Mouse (Mus musculus) kidney, postnatal 4 days (tissue): ENCODE data around the gene Cmtm3.
A peak's percentile ranks its signal among the peaks of the same experiment; 100 is the strongest.

Experiments
- DNase-seq, 2 experiments: peaks; one replicate each; pipeline ENCODE4 v3.0.0; 2021; ENCODE audit warnings: mixed read lengths in 2 of 2

Gene Cmtm3

DNA sequence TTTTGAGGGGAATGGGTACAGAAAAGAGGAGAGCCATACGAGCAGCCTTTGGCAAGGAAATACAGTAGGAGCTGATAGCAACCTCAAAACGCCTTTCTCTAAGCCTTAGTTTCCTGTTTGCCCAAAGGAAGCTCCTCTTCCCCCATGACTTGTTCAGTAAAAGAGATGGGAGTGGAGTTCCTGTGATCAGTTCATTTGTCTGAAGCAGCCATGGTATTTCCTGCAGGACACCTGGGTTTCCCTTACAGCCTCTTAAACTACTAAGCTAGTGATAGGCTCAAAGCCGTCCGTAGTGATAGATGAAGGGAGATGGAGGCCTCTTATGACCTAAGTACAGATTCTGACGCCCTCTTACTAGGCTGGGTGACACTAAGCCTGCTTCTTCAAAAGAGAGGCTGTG is 3.2 kb downstream of the Cmtm3 start:
- no peak for DNase-seq

DNA sequence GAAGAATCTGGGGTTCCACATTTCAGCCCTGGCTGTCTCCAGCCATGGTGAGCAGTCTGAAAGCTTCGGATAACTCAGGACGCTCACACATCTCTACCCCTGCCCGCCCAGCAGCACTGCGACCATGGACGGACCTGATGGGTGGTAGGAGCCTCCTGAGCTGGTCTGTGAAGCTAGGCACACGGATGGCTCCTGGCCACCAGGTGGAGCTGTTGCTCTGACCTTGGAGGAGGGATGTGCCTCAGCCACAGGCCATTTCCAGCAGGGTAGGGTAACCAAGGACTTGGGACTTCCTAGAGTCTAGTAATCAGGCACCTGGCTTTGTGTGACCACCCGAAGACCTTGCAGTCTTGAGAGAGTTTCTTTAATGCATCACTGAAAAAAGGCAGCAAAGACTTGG is 4.7 kb downstream of the Cmtm3 start:
- peak; percentile 94 for DNase-seq

DNA sequence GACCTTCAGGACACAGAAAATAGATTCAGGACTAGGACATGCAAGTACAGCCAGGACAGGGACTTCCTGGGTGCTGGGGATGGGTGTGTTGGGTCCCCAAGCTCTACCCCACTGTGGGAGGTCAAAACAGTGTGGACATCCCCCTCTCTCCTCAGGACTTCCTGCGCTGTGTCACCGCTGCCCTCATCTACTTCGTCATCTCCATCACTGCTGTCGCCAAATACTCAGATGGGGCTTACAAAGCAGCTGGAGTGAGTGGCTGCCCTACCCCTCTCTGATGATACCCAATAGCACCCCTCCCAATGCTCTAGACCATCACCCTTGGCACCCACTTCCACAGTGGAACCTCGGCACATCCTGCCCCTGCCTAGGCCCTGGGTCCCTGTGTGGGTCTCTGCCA is 5.4 kb downstream of the Cmtm3 start:
- no peak for DNase-seq

DNA sequence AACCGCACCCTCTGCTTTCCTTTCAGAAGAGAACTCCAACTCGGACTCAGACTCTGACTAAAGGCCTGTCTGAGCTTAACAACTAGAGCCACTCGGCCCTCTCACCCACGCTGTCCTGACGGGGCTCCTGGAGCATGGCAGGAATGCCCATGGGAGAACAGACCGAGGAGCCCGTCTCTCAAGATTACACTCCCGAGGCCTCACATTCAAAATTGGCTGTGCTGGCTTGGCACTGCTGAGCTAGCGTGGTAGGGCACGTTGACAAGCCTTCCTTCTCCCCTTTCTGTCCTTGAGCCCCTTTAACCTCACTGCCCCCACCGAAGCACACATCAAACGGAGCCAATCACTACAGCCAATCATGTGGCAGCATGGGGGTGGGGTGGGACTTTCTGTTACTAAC is 7.5 kb downstream of the Cmtm3 start:
- no peak for DNase-seq

DNA sequence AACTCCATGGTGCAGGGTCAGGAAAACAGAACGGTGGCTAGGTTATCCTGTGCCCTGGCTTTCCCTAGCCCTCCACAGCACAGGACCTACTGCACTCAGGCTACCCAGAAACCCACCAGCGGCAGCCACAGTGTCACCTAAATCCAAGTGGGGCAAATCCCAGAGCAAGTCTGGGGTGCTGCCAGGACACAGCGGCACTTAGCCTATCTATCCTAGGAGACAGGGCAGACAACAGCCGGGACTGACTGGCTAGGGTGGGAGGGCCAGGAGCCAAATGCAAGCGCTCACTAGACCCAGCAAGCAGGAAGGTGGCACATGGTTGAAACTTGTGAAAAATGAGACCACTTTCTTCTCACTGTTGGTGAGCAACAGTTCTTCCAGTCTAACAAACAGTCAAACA is 9.8 kb downstream of the Cmtm3 start:
- DNase-seq, result no peak

DNA sequence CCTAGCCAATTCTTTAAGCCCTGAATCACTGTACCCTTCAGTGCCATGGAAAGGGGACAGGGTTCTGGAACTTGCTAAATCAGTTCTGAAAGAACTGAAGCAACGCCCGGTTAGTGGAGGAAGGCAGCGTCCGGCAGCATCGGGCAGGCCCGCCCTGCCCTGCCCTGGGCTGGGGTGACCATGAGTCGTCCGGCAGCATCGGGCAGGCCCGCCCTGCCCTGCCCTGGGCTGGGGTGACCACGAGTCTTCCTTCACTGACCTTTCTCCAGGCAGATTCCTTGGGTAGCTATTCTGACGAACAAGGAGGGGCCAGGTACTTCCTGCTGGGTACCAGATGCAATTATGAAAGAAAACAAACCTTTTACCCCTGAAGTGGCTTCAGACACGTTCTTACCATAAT is 10.8 kb downstream of the Cmtm3 start:
- no peak for DNase-seq

DNA sequence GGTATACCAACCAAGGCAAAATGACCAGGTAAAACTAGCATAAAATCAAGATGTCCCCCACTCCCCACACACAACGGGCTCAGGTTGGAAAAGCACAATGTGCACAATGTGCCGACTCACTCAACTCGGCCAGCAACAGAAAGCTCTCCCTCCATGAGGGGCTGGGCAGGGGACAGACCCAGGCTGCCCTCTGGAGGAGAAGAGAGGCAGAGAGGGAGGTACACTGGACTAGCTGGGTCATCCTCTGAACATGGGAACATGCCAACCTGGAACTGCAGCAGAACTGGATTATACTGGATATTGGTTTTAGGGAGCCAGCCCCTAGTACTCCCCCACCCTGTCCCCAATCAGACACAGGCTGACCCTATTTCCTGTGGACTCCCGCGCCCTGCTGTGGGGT is 14.0 kb downstream of the Cmtm3 start:
- no peak for DNase-seq

DNA sequence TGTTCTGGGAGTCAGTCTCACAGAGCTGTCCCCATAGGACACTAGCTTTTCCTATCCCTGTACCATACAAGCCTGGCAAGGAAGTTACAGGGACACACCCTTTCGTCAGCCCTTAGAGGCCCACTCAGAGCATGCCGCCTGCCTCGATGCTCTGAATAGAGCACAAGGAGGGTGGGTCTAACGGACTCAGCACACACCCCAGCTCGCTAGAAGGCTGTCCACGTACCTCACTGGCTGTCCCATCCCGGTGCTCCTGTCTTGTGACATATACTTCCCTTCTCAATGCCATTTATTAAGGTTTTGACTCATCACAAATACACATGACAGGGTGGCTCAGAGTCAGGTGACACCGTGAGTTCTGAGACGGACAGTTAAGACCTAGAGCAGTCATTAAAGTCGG is 15.3 kb downstream of the Cmtm3 start:
- no peak for DNase-seq

DNA sequence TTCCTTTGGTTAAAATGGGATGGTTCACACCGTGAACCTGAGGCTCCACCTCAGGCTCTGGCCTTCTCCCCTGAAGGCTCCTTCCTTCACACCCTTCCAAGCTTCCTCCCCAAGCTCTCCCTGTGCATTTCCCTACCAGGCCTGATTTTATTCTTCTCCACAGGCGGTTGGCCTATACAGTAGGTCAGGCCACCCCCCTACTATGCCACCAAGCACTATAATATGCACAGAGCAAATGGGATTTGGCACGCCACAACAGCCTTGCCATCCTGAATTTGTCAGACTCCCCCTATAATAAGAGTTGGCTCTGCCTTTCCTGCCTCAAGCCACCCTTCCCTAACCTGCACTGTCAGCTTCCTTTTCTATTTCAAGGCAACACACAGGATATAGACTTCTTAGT is 19.4 kb downstream of the Cmtm3 start:
- DNase-seq, result no peak

DNA sequence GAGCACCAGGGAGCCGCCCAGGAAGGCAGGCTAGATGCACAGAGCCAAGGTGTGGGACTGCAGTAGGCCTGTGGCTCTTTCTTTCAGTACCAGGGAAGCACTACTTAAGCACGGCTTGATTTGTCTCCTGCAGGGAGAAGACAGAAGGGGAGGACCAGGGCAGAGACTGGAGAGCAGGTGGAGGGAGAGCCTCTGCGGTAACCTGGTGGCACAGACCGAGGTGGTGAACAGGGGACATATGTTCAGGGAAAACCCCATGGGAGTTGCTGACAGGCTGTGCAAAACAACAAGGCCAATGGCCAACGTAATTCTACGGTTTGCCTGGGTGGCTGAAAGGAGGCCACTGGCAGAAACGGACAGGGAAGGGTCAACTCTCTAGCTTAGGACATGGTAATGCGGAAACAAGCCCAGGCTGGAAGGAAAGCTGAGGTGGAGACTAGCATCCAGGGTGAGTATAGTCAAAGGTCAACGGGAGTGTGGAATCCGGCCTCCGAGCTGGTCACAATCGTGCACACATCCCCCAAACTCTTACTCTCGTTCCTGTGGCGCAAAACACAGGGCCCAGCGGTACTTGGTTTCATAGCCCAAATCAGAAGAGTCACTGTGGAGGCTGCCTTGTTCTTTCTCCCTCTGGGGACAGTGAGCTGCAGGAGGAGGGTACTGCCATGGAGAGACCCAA is 20.7 kb downstream of the Cmtm3 start:
- DNase-seq, result no peak

DNA sequence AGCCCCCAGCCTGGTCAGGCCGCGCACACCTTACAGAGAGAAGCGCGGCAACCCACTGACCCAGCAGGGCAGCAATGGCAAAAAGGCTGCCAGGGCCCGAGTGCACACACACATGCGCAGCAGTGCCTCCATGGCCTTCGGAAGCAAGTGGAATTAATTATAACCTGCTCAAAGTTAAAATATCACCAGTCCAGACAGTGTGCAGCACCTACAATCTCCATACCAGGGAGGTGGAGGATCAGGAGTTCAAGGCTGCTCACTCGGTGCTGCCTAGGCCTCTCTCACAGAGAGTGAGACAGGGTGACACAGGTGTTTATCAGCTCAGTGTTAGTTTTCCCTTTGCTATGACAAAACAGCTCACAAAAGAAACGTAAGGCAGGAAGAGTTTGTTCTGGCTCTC is 26.5 kb downstream of the Cmtm3 start:
- DNase-seq, result peak in 1 of 2 experiments; percentile 42

DNA sequence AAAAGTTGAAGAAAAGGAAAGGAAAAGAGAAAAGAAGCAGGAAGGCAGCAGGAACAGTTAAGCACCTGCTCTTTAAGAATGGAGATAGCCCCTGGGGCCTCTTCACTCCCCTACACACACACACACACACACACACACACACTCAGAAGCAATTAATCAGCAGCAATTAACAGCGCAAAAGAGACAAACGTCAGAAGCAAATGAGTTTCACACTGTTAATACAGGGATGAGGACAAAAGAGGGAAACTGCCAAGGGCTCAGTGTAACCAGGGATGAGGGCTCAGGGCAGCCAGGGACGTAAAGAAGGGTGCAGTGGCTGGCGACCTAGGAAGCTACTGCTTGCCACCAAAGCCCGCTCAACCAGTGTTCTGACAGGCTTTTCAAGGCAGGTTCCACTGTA is 28.2 kb downstream of the Cmtm3 start:
- DNase-seq, result no peak

DNA sequence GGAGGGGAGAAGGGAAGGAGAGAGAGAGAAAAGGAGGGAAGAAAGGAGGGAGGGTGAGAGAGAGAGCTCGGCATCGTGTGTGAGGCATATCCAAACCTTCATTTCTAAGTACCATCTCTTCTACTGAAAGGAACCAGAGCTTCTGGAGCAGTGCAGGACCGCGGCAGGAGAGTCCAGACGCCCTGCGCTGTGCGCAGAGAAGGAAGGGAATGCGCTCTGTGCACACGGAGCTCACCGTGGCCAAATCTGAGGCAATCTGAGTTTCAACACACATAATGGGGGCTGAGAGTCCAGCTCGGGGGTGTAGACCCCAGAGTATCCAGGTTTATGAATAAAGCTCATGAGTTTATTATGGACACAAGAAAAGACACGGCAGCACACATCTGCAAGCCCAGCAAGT is 30.4 kb downstream of the Cmtm3 start:
- no peak for DNase-seq

DNA sequence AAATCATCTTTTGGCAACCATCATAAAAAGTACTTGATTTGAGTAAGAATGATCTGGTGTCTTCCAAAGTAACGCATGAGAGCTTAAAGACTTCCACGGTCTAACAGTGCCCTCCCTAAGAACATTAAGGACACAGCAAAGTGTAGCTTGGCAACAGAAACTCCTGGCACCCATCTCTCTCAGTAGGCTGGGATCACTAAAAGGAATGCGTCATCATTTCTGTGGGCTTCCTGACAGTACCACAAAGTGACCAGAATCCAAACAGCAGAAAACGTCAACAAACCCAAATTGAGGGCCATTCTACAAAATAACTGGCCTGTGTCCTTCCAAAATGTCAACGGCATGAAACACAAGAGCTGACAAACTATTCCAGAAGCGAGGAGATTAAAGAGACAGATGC is 30.9 kb downstream of the Cmtm3 start:
- no peak for DNase-seq

DNA sequence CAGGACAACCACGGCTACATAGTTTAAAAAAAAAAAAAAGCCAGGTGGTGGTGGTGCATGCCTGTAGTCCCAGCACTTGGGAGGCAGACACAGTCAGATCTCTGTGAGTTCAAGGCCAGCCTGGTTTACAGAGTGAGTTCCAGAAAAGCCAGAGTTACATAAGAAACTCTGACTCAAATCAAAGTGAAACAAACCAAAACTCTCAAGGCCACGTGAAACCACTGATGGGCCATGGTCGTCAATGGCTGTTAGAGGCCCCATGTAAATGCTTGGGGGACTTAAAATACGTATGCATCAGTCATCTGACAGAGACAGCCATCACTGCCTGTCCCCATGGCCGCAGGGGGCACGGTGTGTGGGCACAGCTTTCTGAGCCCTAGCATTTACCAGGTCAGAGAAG is 31.9 kb downstream of the Cmtm3 start:
- no peak for DNase-seq

DNA sequence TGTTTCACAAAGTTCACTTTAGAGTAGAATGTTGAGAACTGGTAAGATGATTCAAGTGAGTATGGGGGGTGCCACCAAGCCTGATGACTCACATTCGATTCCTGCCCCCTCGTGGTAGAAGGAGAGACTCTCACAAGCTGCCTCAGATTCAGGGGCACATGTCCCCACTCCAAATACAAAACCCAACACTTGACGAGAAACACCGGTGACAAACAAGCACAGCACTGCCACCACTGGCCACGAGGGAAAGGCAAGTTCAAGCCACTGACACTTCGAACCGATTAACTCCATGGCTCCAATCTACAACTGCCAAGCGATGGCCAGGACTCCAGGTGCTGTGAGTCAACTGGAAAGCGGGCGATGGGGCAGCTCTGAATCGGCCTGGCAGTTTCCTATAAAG is 34.6 kb downstream of the Cmtm3 start:
- peak; percentile 34 to 57 for DNase-seq

DNA sequence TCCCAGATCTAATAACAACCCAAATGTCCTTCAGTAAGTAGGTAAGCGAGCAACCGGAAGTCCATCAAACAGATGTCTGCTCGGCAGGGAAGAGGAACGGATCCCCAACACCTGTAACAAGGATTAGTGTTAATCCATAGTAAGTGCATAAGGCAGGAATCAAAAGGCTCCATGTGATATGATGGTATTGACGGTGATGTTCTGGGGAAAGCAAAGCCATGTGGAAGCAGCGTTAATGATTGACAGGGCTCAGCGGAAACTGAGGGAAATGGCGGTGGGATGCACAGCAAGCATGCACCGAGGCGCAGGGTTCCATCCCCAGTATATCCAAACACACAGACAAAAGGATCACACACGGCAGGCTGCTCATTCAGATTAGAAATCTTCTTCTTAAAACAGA is 35.1 kb downstream of the Cmtm3 start:
- peak in 1 of 2 experiments; percentile 57 for DNase-seq

DNA sequence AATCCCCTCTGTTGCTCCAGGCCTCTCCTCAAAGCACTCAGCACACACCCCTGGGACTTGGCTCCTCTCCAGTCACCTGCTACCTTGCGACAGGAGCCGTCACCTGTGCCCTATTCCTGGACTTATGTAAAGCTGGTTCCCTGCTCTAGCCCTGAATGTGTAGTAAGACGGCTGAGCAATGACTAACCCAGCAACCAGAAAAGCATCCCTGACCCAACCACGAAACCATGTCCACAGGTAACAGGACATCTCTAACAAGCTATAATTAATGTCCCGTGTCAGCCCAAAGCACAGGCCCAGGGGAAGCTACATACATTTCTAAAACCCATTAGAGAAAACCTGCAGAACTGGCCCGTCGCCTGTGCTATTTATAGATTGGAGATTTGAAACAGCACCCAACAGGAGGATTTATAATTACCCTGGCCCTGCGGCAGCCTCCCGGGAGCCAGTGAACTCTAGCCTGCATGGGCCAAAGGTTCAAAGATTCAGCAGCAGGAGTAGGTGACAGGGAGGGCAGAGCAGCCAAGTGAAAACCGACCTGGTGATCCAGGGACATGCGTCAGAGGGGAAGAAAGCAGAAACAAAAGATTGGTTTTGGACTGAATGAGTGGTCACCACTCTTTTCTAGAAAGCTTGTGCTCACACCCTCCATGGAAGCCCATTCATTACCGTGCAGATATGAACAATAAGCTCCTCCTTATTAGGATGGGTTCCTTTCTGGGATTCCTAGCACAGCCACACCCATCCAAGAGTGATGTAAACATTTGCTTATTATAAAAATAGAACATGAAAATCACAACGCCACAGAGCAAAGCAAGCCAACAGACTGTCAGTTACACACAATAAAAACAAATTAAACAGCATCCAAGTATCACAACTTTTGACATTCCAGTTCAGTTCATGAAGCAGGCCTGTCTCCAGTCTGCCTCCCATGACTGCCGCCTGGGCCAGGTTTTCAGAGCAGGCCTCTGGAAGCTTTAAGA is 35.9 kb downstream of the Cmtm3 start:
- peak; percentile 75 to 84 for DNase-seq

DNA sequence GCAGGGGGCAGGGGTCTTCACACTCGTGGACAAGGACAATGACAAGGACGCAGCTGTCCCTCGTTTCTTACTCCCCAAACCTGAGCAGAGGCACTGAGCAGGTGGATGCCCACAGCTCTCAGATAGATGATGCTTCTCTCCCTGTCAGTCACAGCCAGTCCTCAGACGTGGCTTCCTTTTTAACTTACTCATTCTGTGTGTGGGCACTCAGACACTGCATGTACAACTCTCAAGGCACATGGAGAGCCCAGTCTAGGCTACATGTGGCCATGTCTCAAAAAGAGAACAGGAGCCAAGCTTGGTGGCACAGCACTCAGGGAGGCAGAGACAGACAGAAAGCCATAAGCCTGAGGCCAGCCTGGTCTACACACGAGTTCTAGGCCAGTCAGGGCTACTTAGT is 36.7 kb downstream of the Cmtm3 start:
- no peak for DNase-seq

DNA sequence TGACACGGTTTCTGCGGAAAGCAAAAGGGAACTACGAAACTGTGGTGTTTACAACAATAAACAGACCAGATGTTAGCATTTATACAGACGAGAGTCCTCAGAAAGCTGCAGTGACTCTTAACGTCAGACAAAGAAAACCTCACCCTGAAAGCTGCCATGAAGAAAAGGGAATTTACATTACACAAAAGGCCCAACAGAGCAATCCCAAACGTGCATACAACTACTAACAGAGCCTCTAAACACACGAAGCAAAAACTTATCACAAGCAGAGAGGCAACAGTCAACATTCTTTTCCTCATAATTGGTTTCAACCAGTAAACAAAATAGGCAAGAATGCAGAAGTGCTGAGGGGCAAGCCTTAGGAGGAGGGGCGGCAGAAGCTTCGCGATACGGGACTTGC is 37.5 kb downstream of the Cmtm3 start:
- no peak for DNase-seq

DNA sequence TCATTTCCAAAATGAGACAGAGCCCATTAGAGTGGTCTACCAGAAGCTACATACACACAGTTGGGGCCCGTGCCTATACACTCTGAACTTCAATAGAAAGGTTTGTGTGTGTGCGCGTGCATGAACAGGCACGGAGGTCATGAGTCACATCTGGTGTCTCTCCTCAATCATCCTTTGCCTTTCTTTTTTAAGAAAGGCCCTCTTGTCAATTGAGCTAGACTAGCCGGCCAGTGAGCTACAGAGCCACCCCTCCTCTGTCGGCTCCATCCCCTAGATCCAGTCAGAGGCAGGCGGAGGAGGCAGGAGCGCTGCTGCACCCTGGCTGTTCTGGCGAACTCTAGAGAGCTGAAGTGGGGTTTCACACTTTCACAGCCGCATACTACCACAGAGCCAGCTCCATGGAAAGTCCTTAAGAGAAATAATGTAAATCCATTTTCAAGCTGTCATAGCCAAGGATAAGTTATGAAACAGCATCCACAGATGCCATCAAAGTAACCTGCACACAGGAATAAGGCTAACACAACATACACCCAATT is 40.2 kb downstream of the Cmtm3 start:
- DNase-seq, result no peak

DNA sequence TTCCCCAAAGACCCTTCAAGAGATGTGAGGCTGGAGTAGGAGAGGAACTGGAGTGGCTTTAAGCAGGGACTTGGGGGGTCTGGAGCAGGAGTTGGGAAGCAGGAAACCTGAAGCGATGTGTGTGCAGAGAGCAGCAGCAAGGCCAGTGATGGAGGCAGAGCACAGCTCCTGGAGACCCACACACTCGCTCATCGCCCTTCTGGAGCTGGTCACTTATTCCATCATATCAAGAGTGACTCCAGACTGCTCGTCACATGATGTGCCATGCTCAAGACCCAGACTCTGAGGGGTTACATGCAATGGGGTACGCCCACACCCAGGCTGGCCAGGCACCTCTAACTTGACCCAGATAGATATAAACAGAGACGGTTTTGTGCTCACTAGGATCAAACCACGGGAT is 41.1 kb downstream of the Cmtm3 start:
- DNase-seq, result no peak

DNA sequence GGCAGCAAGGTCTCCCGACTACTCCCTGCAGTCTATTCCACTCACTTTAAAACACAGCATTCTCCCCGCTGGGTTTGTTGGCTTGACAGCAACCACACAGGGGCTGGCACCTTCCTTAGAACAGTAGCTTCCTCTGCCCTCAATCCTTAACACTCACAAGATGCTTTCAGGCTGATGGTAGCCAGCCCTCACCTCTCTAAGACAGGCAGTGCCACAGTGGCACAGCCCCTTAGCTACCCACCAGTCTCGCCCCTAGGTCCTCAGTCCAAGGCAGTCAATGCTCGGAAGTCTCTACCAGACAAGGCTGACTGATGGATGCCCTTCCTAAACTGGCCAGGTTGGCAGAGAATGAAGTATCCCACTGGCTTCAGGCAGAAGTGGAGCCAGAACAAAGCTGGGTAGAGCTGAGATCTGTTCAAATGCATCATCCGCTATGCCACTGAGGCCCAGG is 41.8 kb downstream of the Cmtm3 start:
- DNase-seq, result no peak

DNA sequence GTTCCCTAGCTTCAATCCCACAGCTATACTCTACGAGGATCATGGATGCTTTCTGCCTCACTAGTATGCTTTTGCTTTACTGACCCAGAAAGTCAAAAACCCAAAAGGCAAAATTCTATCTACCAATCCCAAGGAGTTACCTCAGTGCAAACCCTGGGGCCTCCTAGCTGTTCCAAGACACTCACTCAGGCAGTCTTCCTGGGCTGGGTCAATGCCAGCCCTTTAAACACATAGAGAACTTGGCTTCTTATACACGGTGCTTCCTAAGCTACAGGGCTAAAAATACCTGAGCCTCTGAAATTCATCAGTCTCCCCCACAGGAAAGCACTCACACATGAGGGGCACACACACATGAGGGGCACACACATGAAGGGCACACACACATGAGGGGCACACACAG is 44.1 kb downstream of the Cmtm3 start:
- DNase-seq, result no peak
